Mouse (Mus musculus): ENCODE results near the gene Foxm1. TPM values are rescaled to one million over a fixed set of nuclear protein-coding genes. Genes with fewer than 3 reads are reported as not detected.

Foxm1 gene
- 10.8 and 12.7 TPM in 2 replicates for polyA plus RNA-seq (2012; rRNA removed)

DNA sequence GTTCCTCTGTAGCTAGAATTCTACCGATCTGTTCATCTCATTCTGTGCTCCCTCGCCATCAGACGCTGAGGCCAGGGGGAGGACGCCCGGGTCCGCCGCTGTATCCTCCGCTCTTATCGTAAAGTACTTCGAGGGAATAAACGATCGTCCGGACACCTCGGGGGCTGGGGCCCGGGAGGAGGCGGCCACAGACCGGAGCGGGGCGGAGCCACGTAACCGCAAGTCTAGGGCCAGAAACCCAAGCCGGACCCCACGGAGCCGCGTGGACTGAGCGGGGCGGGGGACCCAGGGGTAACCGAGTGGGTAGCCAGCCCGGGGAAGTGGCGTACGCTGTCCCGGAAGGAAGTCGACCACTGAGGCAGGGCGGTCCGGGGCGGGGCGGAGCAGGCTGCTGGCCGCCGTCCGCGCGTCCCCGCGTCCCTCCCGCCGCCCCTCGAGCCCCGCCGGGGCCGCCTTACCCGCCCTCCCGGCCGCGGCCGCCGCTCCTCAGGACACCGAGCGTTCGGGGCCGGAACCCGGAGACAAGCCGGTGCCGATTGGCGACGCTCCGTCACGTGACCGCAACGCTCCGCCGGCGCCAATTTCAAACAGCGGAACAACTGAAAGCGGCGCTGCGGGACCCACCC is at the start of gene Foxm1, which contains the start of gene Rhno1:
Foxm1 (plus strand) TSS at position 587 of the 626 bp plus-strand sequence.
Rhno1 (minus strand) TSS at position 531 of the 626 bp plus-strand sequence.
- peak; percentile 42 to 75 for DNase-seq (ENCODE audit: low read depth in 1 of 2, low spot score in 2 of 2)
- Histone ChIP-seq H3K36me3 (ENCODE audit: control insufficient read depth, insufficient read depth, low read length) (peaks cover 4% of the 10 kb centered on the region; the same call in 1 of the 2 replicates), H3K4me3 (ENCODE audit: extremely low read depth, insufficient read depth, insufficient read length) (peak within 1 kb of the TSS; percentile 95), H3K27ac (ENCODE audit: insufficient read depth, low read length) (peak within 1 kb of the TSS; percentile 85), H3K4me1 (ENCODE audit: control insufficient read depth, insufficient read depth, insufficient read length) (0 out of 2 replicates have a peak, but pooled peaks cover 3% of the 10 kb centered on the region), H3K27me3 (ENCODE audit: control insufficient read depth, insufficient read depth, low read length) (no peaks in the 10 kb centered on the region)
- TF ChIP-seq POLR2A (IDR thresholded peaks at IDR 0.05; ENCODE audit: low read depth, low read length) (no peak; the same call in 1 of the 2 replicates), CTCF (IDR thresholded peaks at IDR 0.05; ENCODE audit: extremely low read depth, insufficient read depth, insufficient read length, insufficient replicate concordance) (no peak)
- under 1% methylated on average over 76 of the region's 76 CpGs for WGBS

DNA sequence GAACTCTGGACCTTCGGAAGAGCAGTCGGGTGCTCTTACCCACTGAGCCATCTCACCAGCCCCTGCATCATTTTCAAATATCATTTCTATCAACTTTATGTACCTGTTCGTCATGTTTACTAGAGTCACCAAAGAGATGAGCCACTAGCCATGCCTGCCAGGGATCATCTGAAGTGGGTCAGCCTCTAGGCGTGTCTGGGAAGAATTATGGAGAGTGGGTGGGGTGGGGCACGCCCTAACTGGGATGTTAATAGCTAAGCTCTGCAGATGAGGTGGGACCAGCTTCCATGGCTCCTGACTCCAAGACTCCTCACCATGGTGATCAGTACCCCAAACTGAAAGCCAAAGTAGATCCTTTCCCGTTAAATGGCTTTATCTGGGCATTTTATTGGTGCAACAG is 48.0 kb upstream of the Foxm1 start:
- Histone ChIP-seq H3K36me3 (ENCODE audit: control insufficient read depth, insufficient read depth, low read length) (no peaks in the 10 kb centered on the region), H3K4me3 (ENCODE audit: extremely low read depth, insufficient read depth, insufficient read length) (no peak overlapping the region), H3K27me3 (ENCODE audit: control insufficient read depth, insufficient read depth, low read length) (no peaks in the 10 kb centered on the region), H3K27ac (ENCODE audit: insufficient read depth, low read length) (no peak overlapping the region), H3K4me1 (ENCODE audit: control insufficient read depth, insufficient read depth, insufficient read length) (no peaks in the 10 kb centered on the region)
- DNase-seq (ENCODE audit: low read depth in 1 of 2, low spot score in 2 of 2): no peak
- WGBS: 86% methylated on average over 6 of the region's 6 CpGs
- no peak for TF ChIP-seq CTCF (IDR thresholded peaks at IDR 0.05; ENCODE audit: extremely low read depth, insufficient read depth, insufficient read length, insufficient replicate concordance)
- TF ChIP-seq POLR2A (IDR thresholded peaks at IDR 0.05; ENCODE audit: low read depth, low read length): no peak

- no peaks in the 10 kb centered on the region for H3K4me1 ChIP-seq (ENCODE audit: control insufficient read depth, insufficient read depth, insufficient read length)
- no peak for DNase-seq (ENCODE audit: low read depth in 1 of 2, low spot score in 2 of 2)
- TF ChIP-seq CTCF (IDR thresholded peaks at IDR 0.05; ENCODE audit: extremely low read depth, insufficient read depth, insufficient read length, insufficient replicate concordance): no peak
- TF ChIP-seq POLR2A (IDR thresholded peaks at IDR 0.05; ENCODE audit: low read depth, low read length): no peak
- no peak overlapping the region for H3K4me3 ChIP-seq (ENCODE audit: extremely low read depth, insufficient read depth, insufficient read length)
- H3K27me3 ChIP-seq (ENCODE audit: control insufficient read depth, insufficient read depth, low read length): no peaks in the 10 kb centered on the region
- no peak overlapping the region for H3K27ac ChIP-seq (ENCODE audit: insufficient read depth, low read length)
- no peaks in the 10 kb centered on the region for H3K36me3 ChIP-seq (ENCODE audit: control insufficient read depth, insufficient read depth, low read length)
- WGBS: 83% methylated on average over 8 of the region's 8 CpGs
Observed at GRCm38 (mm10) chr6:128315597-128315996, 47.2 kb upstream of the Foxm1 start.

DNA sequence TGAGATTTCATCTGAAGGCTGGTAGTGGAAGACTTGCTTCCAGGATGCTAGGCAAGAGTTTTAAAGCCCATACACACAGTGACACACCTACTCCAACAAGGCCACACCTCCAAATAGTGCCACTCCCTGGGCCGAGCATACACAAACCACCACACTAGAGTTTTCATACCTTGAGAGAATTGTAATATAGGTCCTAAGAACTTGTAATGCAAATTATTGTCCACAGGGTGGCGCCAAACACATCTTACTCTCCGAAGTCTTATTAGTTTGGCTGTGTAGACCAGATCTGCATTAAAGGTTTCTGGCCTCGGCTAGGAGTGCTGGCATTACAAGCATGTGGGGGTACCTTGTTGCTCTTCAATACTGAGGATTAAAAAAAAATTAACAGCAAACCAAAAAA is 44.5 kb upstream of the Foxm1 start:
- 2% methylated on average over 4 of the region's 4 CpGs for WGBS

GRCm38 (mm10) chr6:128334397-128335124 is 28.2 kb upstream of the Foxm1 start:
- no peaks in the 10 kb centered on the region; the same call in 1 of the 2 replicates for H3K4me1 ChIP-seq (ENCODE audit: control insufficient read depth, insufficient read depth, insufficient read length)
- TF ChIP-seq POLR2A (IDR thresholded peaks at IDR 0.05; ENCODE audit: low read depth, low read length): no peak
- peak; percentile 22; the same call in 1 of the 2 replicates for TF ChIP-seq CTCF (IDR thresholded peaks at IDR 0.05; ENCODE audit: extremely low read depth, insufficient read depth, insufficient read length, insufficient replicate concordance)
- DNase-seq (ENCODE audit: low read depth in 1 of 2, low spot score in 2 of 2): peak; percentile 48 to 58
- no peaks in the 10 kb centered on the region for H3K27me3 ChIP-seq (ENCODE audit: control insufficient read depth, insufficient read depth, low read length)
- H3K27ac ChIP-seq (ENCODE audit: insufficient read depth, low read length): no peak overlapping the region
- no peak overlapping the region for H3K4me3 ChIP-seq (ENCODE audit: extremely low read depth, insufficient read depth, insufficient read length)
- H3K36me3 ChIP-seq (ENCODE audit: control insufficient read depth, insufficient read depth, low read length): no peaks in the 10 kb centered on the region; the same call in 1 of the 2 replicates
- WGBS: 14% methylated on average over 12 of the region's 12 CpGs

More for the DNA sequence above, 44.5 kb upstream of the Foxm1 start:
- TF ChIP-seq CTCF (IDR thresholded peaks at IDR 0.05; ENCODE audit: extremely low read depth, insufficient read depth, insufficient read length, insufficient replicate concordance): no peak
- TF ChIP-seq POLR2A (IDR thresholded peaks at IDR 0.05; ENCODE audit: low read depth, low read length): no peak
- DNase-seq (ENCODE audit: low read depth in 1 of 2, low spot score in 2 of 2): peak; percentile 38 to 51
- Histone ChIP-seq H3K27me3 (ENCODE audit: control insufficient read depth, insufficient read depth, low read length) (no peaks in the 10 kb centered on the region), H3K36me3 (ENCODE audit: control insufficient read depth, insufficient read depth, low read length) (no peaks in the 10 kb centered on the region), H3K27ac (ENCODE audit: insufficient read depth, low read length) (no peak overlapping the region), H3K4me3 (ENCODE audit: extremely low read depth, insufficient read depth, insufficient read length) (no peak overlapping the region), H3K4me1 (ENCODE audit: control insufficient read depth, insufficient read depth, insufficient read length) (no peaks in the 10 kb centered on the region)

- H3K36me3 ChIP-seq (ENCODE audit: control insufficient read depth, insufficient read depth, low read length): no peaks in the 10 kb centered on the region
- H3K4me3 ChIP-seq (ENCODE audit: extremely low read depth, insufficient read depth, insufficient read length): no peak overlapping the region
- DNase-seq (ENCODE audit: low read depth in 1 of 2, low spot score in 2 of 2): no peak
- no peaks in the 10 kb centered on the region; the same call in 1 of the 2 replicates for H3K4me1 ChIP-seq (ENCODE audit: control insufficient read depth, insufficient read depth, insufficient read length)
- no peak for TF ChIP-seq POLR2A (IDR thresholded peaks at IDR 0.05; ENCODE audit: low read depth, low read length)
- TF ChIP-seq CTCF (IDR thresholded peaks at IDR 0.05; ENCODE audit: extremely low read depth, insufficient read depth, insufficient read length, insufficient replicate concordance): no peak
- H3K27ac ChIP-seq (ENCODE audit: insufficient read depth, low read length): no peak overlapping the region
- no peaks in the 10 kb centered on the region for H3K27me3 ChIP-seq (ENCODE audit: control insufficient read depth, insufficient read depth, low read length)
- WGBS: 94% methylated on average over 7 of the region's 7 CpGs
Observed at GRCm38 (mm10) chr6:128337467-128337866, 25.3 kb upstream of the Foxm1 start.

Data from spleen, adult 2 months (tissue).